ENCODE assay signal across 22 mouse cellular contexts in the genomic region with DNA sequence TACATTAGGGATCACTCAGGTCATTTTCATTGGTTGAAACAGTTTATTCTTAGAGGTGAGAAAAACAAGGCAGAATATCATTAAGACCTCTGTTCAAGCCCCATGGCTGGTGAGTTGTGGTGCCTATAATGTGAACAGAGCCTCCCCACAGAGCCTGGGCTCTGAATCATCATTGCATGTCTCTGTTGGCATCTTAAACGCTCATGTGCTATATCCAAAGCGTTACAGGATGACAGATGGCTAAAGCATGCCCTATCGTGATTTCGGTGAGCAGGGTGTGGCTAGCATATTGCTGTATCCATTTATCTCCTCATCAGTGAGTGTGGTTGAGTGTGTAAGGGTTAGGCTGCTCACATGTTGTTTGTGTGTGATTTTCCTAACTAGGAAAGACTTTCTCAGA. TPM values are rescaled to one million over a fixed set of nuclear protein-coding genes. Genes with fewer than 3 reads are reported as not detected.
DNase-seq lines count a peak whose midpoint lies in the region; ATAC-seq and TF ChIP-seq lines count a peak whose summit lies in the region.
"Had no signal": no experiment of that assay in that cellular context is flagged by ENCODE, and none has a peak within 500 bp of the region (broad histone marks: within the 10 kb centered on the region; RNA-seq: fewer than 3 reads in every experiment).

No protein-coding gene starts in this region.

- no peak overlapping the region for H3K27ac ChIP-seq in midbrain, postnatal 0 days (ENCODE audit: low read depth, low read length)
- H3K27ac ChIP-seq in forebrain, postnatal 0 days (ENCODE audit: low read depth, low read length), result no peak overlapping the region
- H3K27ac ChIP-seq: gastrocnemius, adult 2 months; heart, embryonic 15.5 days; hindbrain, embryonic 12.5 days; hindbrain, embryonic 15.5 days had no signal

- DNase-seq in cerebellum, postnatal 14 days, result peak; percentile 30 to 56
- no peak for DNase-seq in cerebellum, adult 9-10 months
- DNase-seq in frontal cortex, adult 2 months (ENCODE audit: extremely low spot score in 1 of 2, low spot score in 1 of 2), result no peak
- peak; percentile 36 for DNase-seq in MN1 (ENCODE audit: low spot score)
- DNase-seq in brain, adult 2 months (ENCODE audit: low read depth, low spot score), result peak; percentile 67
- DNase-seq in midbrain, postnatal 0 days (ENCODE audit: low spot score), result no peak
- no peak for DNase-seq in forebrain, postnatal 0 days
- DNase-seq: adrenal gland, adult 2 months; adrenal gland, postnatal 14 days; cerebellum, adult 8-10 months; gastrocnemius, adult 2 months; gastrocnemius, postnatal 14 days; heart, postnatal 10 days; heart, postnatal 36 days; kidney, adult 2 months had no signal

- no peaks in the 10 kb centered on the region for H3K27me3 ChIP-seq in midbrain, postnatal 0 days (ENCODE audit: insufficient read depth, low read length)
- no peaks in the 10 kb centered on the region for H3K27me3 ChIP-seq in forebrain, postnatal 0 days (ENCODE audit: insufficient read depth, low read length)
- H3K27me3 ChIP-seq: heart, embryonic 12.5 days; heart, embryonic 15.5 days; hindbrain, embryonic 12.5 days; hindbrain, embryonic 15.5 days had no signal

- no peak overlapping the region for H3K4me2 ChIP-seq in midbrain, postnatal 0 days (ENCODE audit: low read depth, low read length, poor library complexity, severe bottlenecking)
- H3K4me2 ChIP-seq in forebrain, postnatal 0 days (ENCODE audit: low read depth), result no peak overlapping the region
- H3K4me2 ChIP-seq: heart, embryonic 12.5 days; heart, embryonic 15.5 days; hindbrain, embryonic 12.5 days; hindbrain, embryonic 15.5 days had no signal

- no peak for TF ChIP-seq CTCF in midbrain, postnatal 0 days (IDR thresholded peaks at IDR 0.05)
- no peak for TF ChIP-seq CTCF in forebrain, postnatal 0 days (IDR thresholded peaks at IDR 0.05; ENCODE audit: low read depth)

- H3K9ac ChIP-seq in midbrain, postnatal 0 days (replicated peaks; ENCODE audit: low read length, poor library complexity, severe bottlenecking), result no peak overlapping the region
- no peak overlapping the region for H3K9ac ChIP-seq in forebrain, postnatal 0 days
- H3K9ac ChIP-seq: heart, embryonic 12.5 days; heart, embryonic 15.5 days; hindbrain, embryonic 12.5 days; hindbrain, embryonic 15.5 days had no signal

- H3K4me3 ChIP-seq in midbrain, postnatal 0 days (ENCODE audit: low read depth, low read length), result no peak overlapping the region
- no peak overlapping the region for H3K4me3 ChIP-seq in forebrain, postnatal 0 days (ENCODE audit: low read depth, low read length)
- H3K4me3 ChIP-seq: gastrocnemius, adult 2 months; heart, embryonic 12.5 days; heart, embryonic 15.5 days; hindbrain, embryonic 12.5 days; hindbrain, embryonic 15.5 days had no signal

- no peaks in the 10 kb centered on the region for H3K9me3 ChIP-seq in midbrain, postnatal 0 days (ENCODE audit: low read length)
- no peaks in the 10 kb centered on the region for H3K9me3 ChIP-seq in forebrain, postnatal 0 days (ENCODE audit: low read length)
- H3K9me3 ChIP-seq: heart, embryonic 12.5 days; heart, embryonic 15.5 days; hindbrain, embryonic 12.5 days; hindbrain, embryonic 15.5 days had no signal

- peak; percentile 83 for ATAC-seq in frontal cortex, adult (ENCODE audit: low TSS enrichment)
- no peak for ATAC-seq in midbrain, postnatal 0 days (ENCODE audit: low FRiP score)
- ATAC-seq in forebrain, postnatal 0 days, result no peak
- ATAC-seq: forebrain, embryonic 14.5 days; intestine, postnatal 0 days had no signal

- 93% methylated on average over 4 of the region's 4 CpGs for WGBS in midbrain, postnatal 0 days
- WGBS in forebrain, postnatal 0 days, result 79% methylated on average over 4 of the region's 4 CpGs

- peaks cover 41% of the 10 kb centered on the region for H3K36me3 ChIP-seq in midbrain, postnatal 0 days (ENCODE audit: insufficient read depth, low read length)
- H3K36me3 ChIP-seq in forebrain, postnatal 0 days (ENCODE audit: insufficient read depth), result peaks cover 39% of the 10 kb centered on the region

- H3K4me1 ChIP-seq in midbrain, postnatal 0 days (ENCODE audit: insufficient read depth, low read length), result no peaks in the 10 kb centered on the region
- H3K4me1 ChIP-seq in forebrain, postnatal 0 days (ENCODE audit: insufficient read depth), result no peaks in the 10 kb centered on the region
- H3K4me1 ChIP-seq: hindbrain, embryonic 12.5 days; hindbrain, embryonic 15.5 days had no signal

RNA-seq across cellular contexts. Expression of gene Vti1a, which starts 11.4 kb away (rescaled TPM):
- 36.2 and 37.9 TPM in 2 replicates for polyA plus RNA-seq in frontal cortex, adult 2 months (2012; rRNA removed)
- total RNA-seq in midbrain, postnatal 0 days (2014; rRNA removed), result 43.2 and 52.1 TPM in 2 replicates
- polyA plus RNA-seq in midbrain, postnatal 0 days (2015; fragmentation: Nextera tagmentation; extraction: Ambion mirVana), result 33.8 and 34.2 TPM in 2 replicates
- 36.6 and 43.7 TPM in 2 replicates for total RNA-seq in forebrain, postnatal 0 days (2014; rRNA removed)
- polyA plus RNA-seq in forebrain, postnatal 0 days (2015; fragmentation: Nextera tagmentation; extraction: Ambion mirVana), result 21.9 and 27.5 TPM in 2 replicates

RNA-seq across cellular contexts. Expression of gene Zdhhc6, which starts 11.7 kb away (rescaled TPM):
- polyA plus RNA-seq in frontal cortex, adult 2 months (2012; rRNA removed), result 25.3 and 29.0 TPM in 2 replicates
- total RNA-seq in midbrain, postnatal 0 days (2014; rRNA removed), result 41.4 and 42.6 TPM in 2 replicates
- polyA plus RNA-seq in midbrain, postnatal 0 days (2015; fragmentation: Nextera tagmentation; extraction: Ambion mirVana), result 48.1 and 49.7 TPM in 2 replicates
- 35.2 and 39.4 TPM in 2 replicates for total RNA-seq in forebrain, postnatal 0 days (2014; rRNA removed)
- 32.8 and 48.0 TPM in 2 replicates for polyA plus RNA-seq in forebrain, postnatal 0 days (2015; fragmentation: Nextera tagmentation; extraction: Ambion mirVana)

Comparison
In these comparisons a context has a peak if more than half of its experiments do, and no peak if none do; other contexts are left out.
1. DNase-seq: peak in cerebellum, postnatal 14 days (2 of 2), MN1 (single experiment) and brain, adult 2 months (single experiment); none in cerebellum, adult 9-10 months (single experiment), frontal cortex, adult 2 months (0 of 2), midbrain, postnatal 0 days (single experiment) and forebrain, postnatal 0 days (single experiment).